Mouse (Mus musculus) adrenal gland, adult 2 months (tissue): ENCODE measurements around the gene Haus2. TPM values are rescaled to one million over a fixed set of nuclear protein-coding genes. Genes with fewer than 3 reads are reported as not detected.
"Not testable (repeated sequence)": the region's sequence is repeated elsewhere in the genome, so short reads cannot be mapped to it uniquely, and the experiment has no call there.

ENCODE experiments used
- DNase-seq: peaks from one replicate; pipeline ENCODE4 v3.0.0; 2021
- long read RNA-seq: library from polyadenylated mRNA; stranded (forward); transcript quantifications from one replicate; pipeline ENCODE4 v2.0.0, GENCODE M21; 2021
- polyA plus RNA-seq: library from polyadenylated mRNA; depleted of rRNA; stranded (reverse); fragments of >200 nt; gene quantifications from 2 replicates; pipeline ENCODE4 v1.2.3, GENCODE M21; 2012; rRNA removed
- total RNA-seq, 2 experiments: library from RNA; stranded (reverse); gene quantifications; 2 replicates each; pipeline ENCODE4 v1.2.3; 2021

Haus2 gene
- total RNA-seq (10 to 100 TPM in 1 of 2 experiments, 1 to 10 TPM in 1; 9.4 to 12.6 TPM), polyA plus RNA-seq (0.61 and 0.95 TPM in 2 replicates)
- long read RNA-seq, partial matches to known transcripts: 0 of 5 reads
- long read RNA-seq, other reads (novel, unspliced or antisense): 0 of 5 reads

GRCm38 (mm10) chr2:120608830-120609723 is at the start of gene Haus2, which contains the start of gene Lrrc57:
Haus2 (plus strand) TSS chr2:120609383.
Lrrc57 (minus strand) TSS chr2:120609520.
- DNase-seq: peak; percentile 93

- DNase-seq: no peak
These were observed 47.7 kb upstream of the Haus2 start for GRCm38 (mm10) chr2:120561524-120561923.

- no peak for DNase-seq
These were observed 46.3 kb upstream of the Haus2 start for GRCm38 (mm10) chr2:120562859-120563234.

- DNase-seq: peak; percentile 93
These were observed 45.8 kb upstream of the Haus2 start, which contains the start of gene Zfp106 for GRCm38 (mm10) chr2:120563235-120563990. Zfp106 (minus strand) TSS chr2:120563843.

- DNase-seq: not testable (repeated sequence)
These were observed 44.5 kb upstream of the Haus2 start for GRCm38 (mm10) chr2:120564548-120565188.

GRCm38 (mm10) chr2:120565363-120565762 is 43.8 kb upstream of the Haus2 start:
- no peak for DNase-seq

GRCm38 (mm10) chr2:120566886-120567797 is 42.0 kb upstream of the Haus2 start, which contains the start of gene Snap23:
Snap23 (plus strand) TSS chr2:120567671.
- DNase-seq: peak; percentile 98

GRCm38 (mm10) chr2:120567798-120568320 is 41.3 kb upstream of the Haus2 start:
- no peak for DNase-seq

- DNase-seq: no peak
These were observed 38.1 kb upstream of the Haus2 start for GRCm38 (mm10) chr2:120571081-120571480.

- not testable (repeated sequence) for DNase-seq
These were observed 37.0 kb upstream of the Haus2 start for GRCm38 (mm10) chr2:120572161-120572560.

- DNase-seq: no peak
These were observed 34.1 kb upstream of the Haus2 start for GRCm38 (mm10) chr2:120575121-120575520.

GRCm38 (mm10) chr2:120575978-120576377 is 33.2 kb upstream of the Haus2 start:
- no peak for DNase-seq

GRCm38 (mm10) chr2:120577799-120578198 is 31.4 kb upstream of the Haus2 start:
- no peak for DNase-seq

- no peak for DNase-seq
These were observed 30.9 kb upstream of the Haus2 start for GRCm38 (mm10) chr2:120578286-120578685.

GRCm38 (mm10) chr2:120589759-120590158 is 19.4 kb upstream of the Haus2 start:
- DNase-seq: no peak

- no peak for DNase-seq
These were observed 17.0 kb upstream of the Haus2 start for GRCm38 (mm10) chr2:120592227-120592626.

- no peak for DNase-seq
These were observed 11.4 kb upstream of the Haus2 start for GRCm38 (mm10) chr2:120597734-120598133.

GRCm38 (mm10) chr2:120599506-120599905 is 9.7 kb upstream of the Haus2 start:
- no peak for DNase-seq

GRCm38 (mm10) chr2:120606021-120606690 is 3.0 kb upstream of the Haus2 start:
- DNase-seq: peak; percentile 19
